Mouse (Mus musculus): ENCODE data around the gene Fam120c.
"Not testable (repeated sequence)": the region's sequence is repeated elsewhere in the genome, so short reads cannot be mapped to it uniquely, and the experiment has no call there.

Gene Fam120c

GRCm38 (mm10) chrX:151343761-151344500 is at the start of gene Fam120c:
TSS of gene Fam120c (plus strand) at chrX:151344175.
- peak; percentile 84 for DNase-seq (ENCODE audit: extremely low read depth, low read depth)

GRCm38 (mm10) chrX:151298329-151298728 is 45.6 kb upstream of the Fam120c start:
- no peak for DNase-seq (ENCODE audit: extremely low read depth, low read depth)

- DNase-seq (ENCODE audit: extremely low read depth, low read depth), result peak; percentile 24
Measured at GRCm38 (mm10) chrX:151313732-151314131, 30.2 kb upstream of the Fam120c start.

GRCm38 (mm10) chrX:151333615-151334014 is 10.4 kb upstream of the Fam120c start:
- DNase-seq (ENCODE audit: extremely low read depth, low read depth), result no peak

- no peak for DNase-seq (ENCODE audit: extremely low read depth, low read depth)
Measured at GRCm38 (mm10) chrX:151337804-151338203, 6.2 kb upstream of the Fam120c start.

- peak; percentile 49 for DNase-seq (ENCODE audit: extremely low read depth, low read depth)
Measured at GRCm38 (mm10) chrX:151344501-151344984, 568 bp downstream of the Fam120c start.

- DNase-seq (ENCODE audit: extremely low read depth, low read depth), result no peak
Measured at GRCm38 (mm10) chrX:151345333-151346125, 1.6 kb downstream of the Fam120c start.

GRCm38 (mm10) chrX:151347278-151347677 is 3.3 kb downstream of the Fam120c start:
- DNase-seq (ENCODE audit: extremely low read depth, low read depth), result no peak

- no peak for DNase-seq (ENCODE audit: extremely low read depth, low read depth)
Measured at GRCm38 (mm10) chrX:151349322-151349721, 5.3 kb downstream of the Fam120c start.

GRCm38 (mm10) chrX:151418801-151419200 is 74.8 kb downstream of the Fam120c start:
- DNase-seq (ENCODE audit: extremely low read depth, low read depth), result no peak

GRCm38 (mm10) chrX:151420791-151421190 is 76.8 kb downstream of the Fam120c start:
- DNase-seq (ENCODE audit: extremely low read depth, low read depth), result peak; percentile 39

GRCm38 (mm10) chrX:151443637-151444036 is 99.7 kb downstream of the Fam120c start:
- DNase-seq (ENCODE audit: extremely low read depth, low read depth), result no peak

GRCm38 (mm10) chrX:151444189-151444588 is 100.2 kb downstream of the Fam120c start:
- DNase-seq (ENCODE audit: extremely low read depth, low read depth), result no peak

GRCm38 (mm10) chrX:151488128-151488527 is 144.2 kb downstream of the Fam120c start:
- DNase-seq (ENCODE audit: extremely low read depth, low read depth), result peak; percentile 26

GRCm38 (mm10) chrX:151493269-151493668 is 149.3 kb downstream of the Fam120c start:
- not testable (repeated sequence) for DNase-seq (ENCODE audit: extremely low read depth, low read depth)

- peak; percentile 41 for DNase-seq (ENCODE audit: extremely low read depth, low read depth)
Measured at GRCm38 (mm10) chrX:151496596-151496995, 152.6 kb downstream of the Fam120c start.

- DNase-seq (ENCODE audit: extremely low read depth, low read depth), result peak; percentile 80
Measured at GRCm38 (mm10) chrX:151508536-151508935, 164.6 kb downstream of the Fam120c start.

GRCm38 (mm10) chrX:151509906-151510305 is 165.9 kb downstream of the Fam120c start:
- DNase-seq (ENCODE audit: extremely low read depth, low read depth), result no peak

- DNase-seq (ENCODE audit: extremely low read depth, low read depth), result no peak
Measured at GRCm38 (mm10) chrX:151513066-151513465, 169.1 kb downstream of the Fam120c start.

- DNase-seq (ENCODE audit: extremely low read depth, low read depth), result no peak
Measured at GRCm38 (mm10) chrX:151513694-151514093, 169.7 kb downstream of the Fam120c start.

- peak; percentile 35 for DNase-seq (ENCODE audit: extremely low read depth, low read depth)
Measured at GRCm38 (mm10) chrX:151518181-151518580, 174.2 kb downstream of the Fam120c start.

GRCm38 (mm10) chrX:151520127-151520457 is 176.1 kb downstream of the Fam120c start:
- DNase-seq (ENCODE audit: extremely low read depth, low read depth), result no peak

Data from MEL-GATA-1-ER (cell line).